Mouse (Mus musculus) stomach, embryonic 16.5 days (tissue): ENCODE data around the gene Per1. TPM values are rescaled to one million over a fixed set of nuclear protein-coding genes. Genes with fewer than 3 reads are reported as not detected.

ENCODE experiments used
- ATAC-seq: fragments of 200-750 bp; cut with Nextera tagmentation; 2 replicates; pipeline ENCODE4 v1.8.0; 2017; ENCODE audit warnings: moderate number of reproducible peaks, moderate TSS enrichment; ENCODE audit not compliant: insufficient read depth, low FRiP score
- H3K27ac ChIP-seq: fragments of 300-500 bp; sonication (generic); 2 replicates; pipeline ENCODE4 v1.5.1; 2014; ENCODE audit warnings: low read length
- H3K27me3 ChIP-seq: fragments of 300-500 bp; sonication (generic); 2 replicates; pipeline ENCODE4 v1.6.1; 2014; ENCODE audit warnings: low read length, control low read depth, mixed read lengths; ENCODE audit not compliant: control insufficient read depth, insufficient read depth
- H3K36me3 ChIP-seq: fragments of 300-500 bp; sonication (generic); 2 replicates; pipeline ENCODE4 v1.6.1; 2014; ENCODE audit warnings: low read length; ENCODE audit not compliant: control insufficient read depth, insufficient read depth
- H3K4me1 ChIP-seq: fragments of 300-500 bp; sonication (generic); 2 replicates; pipeline ENCODE4 v1.6.1; 2014; ENCODE audit warnings: low read length, control low read depth, mixed read lengths; ENCODE audit not compliant: control insufficient read depth, insufficient read depth
- H3K4me2 ChIP-seq: fragments of 300-500 bp; sonication (generic); 2 replicates; pipeline ENCODE4 v1.6.1; 2014; ENCODE audit warnings: low read depth, low read length, mixed read lengths
- H3K4me3 ChIP-seq: fragments of 300-500 bp; sonication (generic); replicated peaks from 2 replicates; pipeline ENCODE4 v1.5.1; 2014; ENCODE audit warnings: mild to moderate bottlenecking, low read length
- H3K9ac ChIP-seq: fragments of 300-500 bp; sonication (generic); 2 replicates; pipeline ENCODE4 v1.6.1; 2014; ENCODE audit warnings: low read length
- H3K9me3 ChIP-seq: fragments of 300-500 bp; sonication (generic); replicated peaks from 2 replicates; pipeline ENCODE4 v1.6.1; 2016; ENCODE audit warnings: low read length, control low read depth; ENCODE audit not compliant: control insufficient read depth
- WGBS: fragments of 180-500 bp; shearing (Covaris S2); extraction: QIAGEN DNeasy Blood & Tissue Kit; methylation state at CpG from one replicate; pipeline ENCODE4 v1.1.7; 2014; 5-methylcytosine and 5-hydroxymethylcytosine counted together
- polyA plus RNA-seq: library from polyadenylated mRNA; unstranded; fragments of >200 nt; fragmentation: Nextera tagmentation; extraction: Ambion mirVana; gene quantifications from 2 replicates; pipeline ENCODE4 v1.2.1, GENCODE M21; 2015

The Per1 gene
- 21.8 and 22.3 TPM in 2 replicates for polyA plus RNA-seq

DNA sequence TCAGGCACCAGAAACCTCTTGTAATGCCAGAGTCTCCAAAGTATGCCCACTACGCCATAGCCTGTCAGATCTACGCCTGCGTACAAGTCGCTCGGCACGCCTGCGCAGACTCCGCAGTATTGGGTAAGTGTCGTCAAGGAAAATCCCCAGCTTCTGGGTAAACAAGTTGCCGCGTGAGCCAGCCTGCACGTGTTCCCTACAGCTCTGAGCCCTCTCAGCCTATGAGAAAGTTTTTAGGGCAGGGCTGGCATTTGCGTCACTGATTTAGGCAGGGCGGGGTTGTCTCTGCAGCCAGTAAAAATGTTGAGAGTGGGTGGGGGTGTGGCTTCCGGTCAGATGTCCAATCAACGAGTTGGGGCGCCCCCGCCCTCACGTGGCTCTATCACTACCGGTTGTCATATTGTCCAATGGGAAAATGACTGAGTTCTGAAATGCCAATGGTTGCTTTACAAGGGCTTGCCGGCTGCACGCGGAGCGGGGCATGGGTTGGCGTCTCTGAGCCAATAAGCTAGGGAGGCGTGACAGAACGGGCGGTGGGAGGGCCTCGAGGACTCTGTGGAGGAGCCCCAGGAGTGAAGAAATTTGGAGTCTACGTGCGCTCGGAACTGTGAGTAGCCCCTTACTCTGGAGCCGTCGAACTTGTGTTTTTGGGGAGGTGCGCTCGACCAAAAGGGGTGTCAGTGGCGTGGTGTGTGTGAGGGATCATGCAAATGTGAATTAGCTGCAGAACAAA is at the start of gene Per1:
TSS of gene Per1 (plus strand) at position 521 of the 733 bp plus-strand sequence.
- Histone ChIP-seq H3K4me2 (peak within 1 kb of the TSS; percentile 96), H3K27me3 (no peaks in the 10 kb centered on the region), H3K4me3 (peak within 1 kb of the TSS; percentile 57), H3K9me3 (no peaks in the 10 kb centered on the region), H3K4me1 (peaks cover 41% of the 10 kb centered on the region), H3K27ac (peak within 1 kb of the TSS; percentile 96), H3K9ac (peak within 1 kb of the TSS; percentile 76), H3K36me3 (peaks cover 4% of the 10 kb centered on the region; the same call in 1 of the 2 replicates)
- peak; percentile 92 for ATAC-seq
- under 1% methylated on average over 37 of the region's 37 CpGs for WGBS

DNA sequence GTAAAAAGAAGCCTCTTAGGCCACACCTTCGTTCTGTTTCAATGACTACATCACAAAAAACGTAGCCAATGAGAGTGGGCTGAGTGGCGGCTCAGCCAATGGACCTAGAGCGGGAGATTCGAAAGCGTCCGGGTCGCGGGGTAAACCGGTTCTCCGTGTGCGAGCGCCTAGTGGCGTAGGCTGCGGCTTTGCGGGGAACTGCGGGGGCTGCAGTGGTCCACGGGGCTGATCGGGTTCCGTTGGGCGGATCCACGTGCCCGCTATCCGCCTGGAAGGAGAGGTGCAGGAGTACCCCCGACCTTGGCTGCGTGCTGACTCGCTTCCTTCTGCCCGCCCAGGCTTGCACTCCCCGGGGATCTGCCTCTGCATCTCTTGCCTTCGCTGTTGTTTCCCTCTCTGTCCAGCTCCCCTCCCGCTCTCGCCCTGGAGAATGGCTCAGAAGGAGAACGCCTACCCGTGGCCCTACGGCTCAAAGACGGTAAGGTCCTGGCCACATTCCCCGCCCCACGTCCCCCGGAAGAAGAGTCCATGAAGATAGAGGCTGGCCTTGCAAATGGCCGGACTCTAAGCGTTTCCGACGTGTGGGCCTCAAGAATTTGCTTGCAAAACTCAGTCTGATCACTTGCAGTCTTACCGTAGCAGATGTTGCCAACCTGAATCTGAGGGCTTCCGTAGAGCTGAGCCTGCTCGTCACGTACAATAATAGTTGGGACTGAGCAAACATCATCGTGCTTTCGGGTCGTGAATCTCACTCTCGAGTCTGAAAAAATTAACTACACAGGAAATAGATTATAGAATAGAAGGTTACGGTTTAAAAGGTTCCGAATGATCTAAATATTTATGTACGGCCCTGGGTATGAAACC is 49.3 kb upstream of the Per1 start, which contains the start of gene Aurkb:
TSS of gene Aurkb (plus strand) at position 117 of the 864 bp plus-strand sequence.
- under 1% methylated on average over 54 of the region's 54 CpGs for WGBS
- Histone ChIP-seq H3K9me3 (no peaks in the 10 kb centered on the region), H3K4me2 (peak within 1 kb of the TSS; percentile 79), H3K4me3 (peak within 1 kb of the TSS; percentile 88), H3K9ac (peak within 1 kb of the TSS; percentile 86), H3K4me1 (peaks cover 12% of the 10 kb centered on the region), H3K27me3 (no peaks in the 10 kb centered on the region), H3K36me3 (peaks cover 3% of the 10 kb centered on the region), H3K27ac (peak within 1 kb of the TSS; percentile 90)
- peak; percentile 75 for ATAC-seq

- Histone ChIP-seq H3K4me3 (peak overlapping the region; percentile 88), H3K9ac (peak overlapping the region; percentile 86), H3K9me3 (no peaks in the 10 kb centered on the region), H3K4me1 (peaks cover 12% of the 10 kb centered on the region), H3K27me3 (no peaks in the 10 kb centered on the region), H3K4me2 (peak overlapping the region; percentile 79), H3K27ac (peak overlapping the region; percentile 90), H3K36me3 (peaks cover 6% of the 10 kb centered on the region)
- no peak for ATAC-seq
- WGBS: 4% methylated on average over 9 of the region's 9 CpGs
Measured at GRCm38 (mm10) chr11:69046395-69046774, 48.6 kb upstream of the Per1 start.

GRCm38 (mm10) chr11:69047592-69047991 is 47.4 kb upstream of the Per1 start:
- ATAC-seq: no peak
- no peaks in the 10 kb centered on the region for H3K9me3 ChIP-seq
- H3K27ac ChIP-seq: no peak overlapping the region
- H3K4me1 ChIP-seq: peaks cover 12% of the 10 kb centered on the region
- 84% methylated on average over 12 of the region's 12 CpGs for WGBS
- peak overlapping the region; percentile 79; the same call in 1 of the 2 replicates for H3K4me2 ChIP-seq
- peak overlapping the region; percentile 1; the same call in 1 of the 2 replicates for H3K4me3 ChIP-seq
- no peaks in the 10 kb centered on the region for H3K27me3 ChIP-seq
- no peak overlapping the region for H3K9ac ChIP-seq
- H3K36me3 ChIP-seq: peaks cover 10% of the 10 kb centered on the region

DNA sequence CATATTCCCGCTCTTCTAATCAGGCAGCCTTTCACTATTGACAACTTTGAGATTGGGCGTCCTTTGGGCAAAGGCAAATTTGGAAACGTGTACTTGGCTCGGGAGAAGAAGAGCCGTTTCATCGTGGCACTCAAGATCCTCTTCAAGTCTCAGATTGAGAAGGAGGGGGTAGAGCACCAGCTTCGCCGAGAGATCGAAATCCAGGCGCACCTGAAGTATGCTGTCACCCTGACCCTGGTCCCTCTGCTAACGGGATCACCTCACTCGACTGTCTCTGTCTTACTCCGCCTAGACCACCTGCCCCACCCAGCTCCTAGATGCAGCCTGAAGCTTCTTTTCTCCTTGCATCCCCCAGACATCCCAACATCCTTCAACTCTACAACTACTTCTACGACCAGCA is 46.9 kb upstream of the Per1 start:
- Histone ChIP-seq H3K9me3 (no peaks in the 10 kb centered on the region), H3K27me3 (no peaks in the 10 kb centered on the region), H3K36me3 (peaks cover 10% of the 10 kb centered on the region), H3K9ac (no peak overlapping the region; the same call in 1 of the 2 replicates), H3K4me1 (peaks cover 12% of the 10 kb centered on the region), H3K4me3 (no peak overlapping the region), H3K4me2 (no peak overlapping the region), H3K27ac (no peak overlapping the region)
- 90% methylated on average over 14 of the region's 14 CpGs for WGBS
- ATAC-seq: no peak

DNA sequence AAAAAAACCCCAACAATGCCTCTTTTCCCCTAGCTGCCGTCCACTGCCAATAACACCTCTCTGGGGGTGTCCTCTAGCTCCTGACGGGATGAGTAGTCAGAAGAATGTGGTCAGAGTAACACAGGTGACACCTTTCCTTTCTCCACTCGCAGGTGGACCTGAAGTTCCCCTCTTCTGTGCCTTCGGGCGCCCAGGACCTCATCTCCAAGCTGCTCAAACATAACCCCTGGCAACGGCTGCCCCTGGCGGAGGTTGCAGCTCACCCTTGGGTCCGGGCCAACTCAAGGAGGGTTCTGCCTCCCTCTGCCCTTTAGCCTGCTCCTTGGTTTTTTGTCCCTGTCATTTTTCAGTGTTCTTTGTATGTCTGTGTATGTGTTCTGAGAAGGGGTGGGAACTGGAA is 44.3 kb upstream of the Per1 start:
- no peak overlapping the region for H3K9ac ChIP-seq
- WGBS: 88% methylated on average over 8 of the region's 8 CpGs
- H3K9me3 ChIP-seq: no peaks in the 10 kb centered on the region
- H3K27ac ChIP-seq: no peak overlapping the region
- H3K4me2 ChIP-seq: no peak overlapping the region
- H3K36me3 ChIP-seq: peaks cover 10% of the 10 kb centered on the region
- no peak overlapping the region for H3K4me3 ChIP-seq
- H3K27me3 ChIP-seq: no peaks in the 10 kb centered on the region
- no peak for ATAC-seq
- peaks cover 12% of the 10 kb centered on the region for H3K4me1 ChIP-seq

DNA sequence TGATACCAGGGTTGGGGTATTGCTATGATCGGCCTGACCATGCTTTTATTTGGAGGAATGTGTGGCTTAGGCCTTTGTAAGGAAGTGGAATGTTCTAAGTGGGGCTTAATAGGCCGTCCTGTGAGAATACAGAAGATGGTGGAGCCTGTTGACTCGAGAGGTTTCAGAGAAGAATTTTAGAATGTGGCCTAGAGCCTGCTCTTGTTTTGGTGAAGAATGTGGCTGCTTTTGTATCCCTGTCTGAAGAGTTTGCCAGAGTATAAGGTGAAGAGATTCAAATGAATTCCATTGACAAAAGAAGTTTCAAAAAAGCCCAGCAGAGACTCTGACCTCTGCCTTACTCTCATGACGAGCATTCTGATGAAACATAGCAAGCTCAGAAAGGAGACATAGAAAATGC is 43.2 kb upstream of the Per1 start:
- H3K27ac ChIP-seq: no peak overlapping the region
- WGBS: 83% methylated on average over 4 of the region's 4 CpGs

DNA sequence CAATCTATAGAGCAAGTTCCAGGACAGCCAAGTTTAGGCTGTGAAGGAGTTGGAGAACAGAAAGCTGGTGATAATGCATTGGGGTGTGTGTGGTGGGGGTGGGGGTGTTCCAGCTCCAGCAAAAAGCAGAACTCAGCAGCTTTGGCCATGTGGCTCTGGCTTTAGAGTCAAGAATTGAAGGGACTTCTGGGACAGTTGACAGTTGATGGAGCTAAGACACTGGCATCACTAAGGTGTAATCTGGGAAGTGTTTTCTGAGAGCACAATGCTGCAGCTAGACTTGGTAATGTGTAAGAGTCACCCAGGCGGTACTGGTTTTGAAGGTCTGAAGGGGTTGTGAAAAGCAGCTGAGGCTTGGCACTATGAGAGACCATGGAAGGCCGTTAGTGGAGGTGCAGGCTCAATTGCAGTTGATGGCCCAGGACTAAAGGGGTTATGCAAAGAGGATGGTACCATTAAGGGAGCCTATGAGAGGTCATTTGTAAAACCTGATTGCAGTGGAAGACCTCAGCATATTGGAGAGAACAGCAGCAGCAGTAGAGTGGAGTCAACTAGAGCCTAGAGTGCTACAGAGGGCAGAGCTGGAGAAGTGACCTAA is 42.1 kb upstream of the Per1 start:
- Histone ChIP-seq H3K4me1 (peaks cover 5% of the 10 kb centered on the region; the same call in 1 of the 2 replicates), H3K36me3 (peaks cover 10% of the 10 kb centered on the region), H3K9ac (no peak overlapping the region), H3K27ac (no peak overlapping the region), H3K4me2 (no peak overlapping the region), H3K4me3 (no peak overlapping the region), H3K9me3 (no peaks in the 10 kb centered on the region), H3K27me3 (no peaks in the 10 kb centered on the region)
- 90% methylated on average over 2 of the region's 2 CpGs for WGBS
- no peak for ATAC-seq

More for the DNA sequence above, 43.2 kb upstream of the Per1 start:
- no peaks in the 10 kb centered on the region for H3K9me3 ChIP-seq
- ATAC-seq: no peak
- no peak overlapping the region for H3K4me2 ChIP-seq
- no peak overlapping the region for H3K4me3 ChIP-seq
- peaks cover 9% of the 10 kb centered on the region for H3K4me1 ChIP-seq
- H3K36me3 ChIP-seq: peaks cover 10% of the 10 kb centered on the region
- H3K9ac ChIP-seq: no peak overlapping the region
- H3K27me3 ChIP-seq: no peaks in the 10 kb centered on the region
